Mouse (Mus musculus) heart, embryonic 13.5 days (tissue): Measurements from ENCODE around the gene Tor1aip2. TPM values are rescaled to one million over a fixed set of nuclear protein-coding genes. Genes with fewer than 3 reads are reported as not detected.
A peak's percentile ranks its signal among the peaks of the same experiment; 100 is the strongest.

Experiments used
- ATAC-seq: fragments of 200-750 bp; cut with Nextera tagmentation; 2 replicates; pipeline ENCODE4 v1.8.0; 2017; ENCODE audit warnings: moderate TSS enrichment; ENCODE audit not compliant: insufficient number of reproducible peaks, low FRiP score, low TSS enrichment; ENCODE audit errors: extremely low read depth
- H3K27ac ChIP-seq: fragments of 300-500 bp; sonication (generic); replicated peaks from 2 replicates; pipeline ENCODE4 v1.5.1; 2015; ENCODE audit warnings: moderate library complexity, mild to moderate bottlenecking, inconsistent platforms
- H3K27me3 ChIP-seq: fragments of 300-500 bp; sonication (generic); replicated peaks from 2 replicates; pipeline ENCODE4 v1.6.1; 2015; ENCODE audit warnings: mild to moderate bottlenecking, inconsistent platforms
- H3K36me3 ChIP-seq: fragments of 300-500 bp; sonication (generic); 2 replicates; pipeline ENCODE4 v1.6.1; 2015; ENCODE audit warnings: mild to moderate bottlenecking, inconsistent platforms
- H3K4me1 ChIP-seq: fragments of 300-500 bp; sonication (generic); 2 replicates; pipeline ENCODE4 v1.6.1; 2015; ENCODE audit warnings: inconsistent platforms
- H3K4me2 ChIP-seq: fragments of 300-500 bp; sonication (generic); 2 replicates; pipeline ENCODE4 v1.6.1; 2015; ENCODE audit warnings: inconsistent platforms, mild to moderate bottlenecking, moderate library complexity
- H3K4me3 ChIP-seq: fragments of 300-500 bp; sonication (generic); 2 replicates; pipeline ENCODE4 v1.5.1; 2015; ENCODE audit warnings: moderate library complexity, mild to moderate bottlenecking, inconsistent platforms
- H3K9ac ChIP-seq: fragments of 300-500 bp; sonication (generic); 2 replicates; pipeline ENCODE4 v1.6.1; 2015; ENCODE audit warnings: inconsistent platforms, mild to moderate bottlenecking, moderate library complexity
- H3K9me3 ChIP-seq: fragments of 300-500 bp; sonication (generic); 2 replicates; pipeline ENCODE4 v1.6.1; 2016; ENCODE audit warnings: inconsistent platforms
- WGBS: fragments of 180-500 bp; shearing (Covaris S2); methylation state at CpG from one replicate; pipeline ENCODE4 v1.1.7; 2015; ENCODE audit warnings: mixed read lengths; 5-methylcytosine and 5-hydroxymethylcytosine counted together
- polyA plus RNA-seq: library from polyadenylated mRNA; unstranded; fragments of >200 nt; fragmentation: Nextera tagmentation; extraction: Ambion mirVana; gene quantifications from 2 replicates; pipeline ENCODE4 v1.2.1, GENCODE M21; 2015

Gene Tor1aip2
- polyA plus RNA-seq, 1 experiment from 2014 or later = 76.6 TPM

- H3K4me1 ChIP-seq = peaks cover 29% of the 10 kb centered on the region
- H3K9ac ChIP-seq = no peak overlapping the region
- H3K4me2 ChIP-seq = no peak overlapping the region
- ATAC-seq = no peak
- 68% methylated on average over 9 of the region's 9 CpGs for WGBS
- no peak overlapping the region for H3K27ac ChIP-seq
- H3K36me3 ChIP-seq = no peaks in the 10 kb centered on the region
- H3K27me3 ChIP-seq = no peaks in the 10 kb centered on the region
- H3K4me3 ChIP-seq = no peak overlapping the region
- H3K9me3 ChIP-seq = no peaks in the 10 kb centered on the region
These were observed 75.9 kb downstream of the Tor1aip2 start for GRCm38 (mm10) chr1:156111090-156111489.

GRCm38 (mm10) chr1:156111728-156112127, 76.5 kb downstream of the Tor1aip2 start:
- Histone ChIP-seq H3K9me3 (no peaks in the 10 kb centered on the region), H3K27ac (no peak overlapping the region), H3K4me1 (peaks cover 32% of the 10 kb centered on the region), H3K4me3 (no peak overlapping the region), H3K27me3 (no peaks in the 10 kb centered on the region), H3K9ac (no peak overlapping the region), H3K4me2 (peak overlapping the region; percentile 13; the same call in 1 of the 2 replicates), H3K36me3 (no peaks in the 10 kb centered on the region)
- 34% methylated on average over 12 of the region's 12 CpGs for WGBS
- no peak for ATAC-seq

- no peaks in the 10 kb centered on the region for H3K9me3 ChIP-seq
- H3K4me1 ChIP-seq = peaks cover 35% of the 10 kb centered on the region
- H3K4me2 ChIP-seq = no peak overlapping the region
- H3K36me3 ChIP-seq = no peaks in the 10 kb centered on the region
- WGBS = 53% methylated on average over 7 of the region's 7 CpGs
- no peak overlapping the region for H3K9ac ChIP-seq
- H3K27me3 ChIP-seq = no peaks in the 10 kb centered on the region
- no peak overlapping the region for H3K27ac ChIP-seq
- H3K4me3 ChIP-seq = no peak overlapping the region
- ATAC-seq = no peak
These were observed 76.9 kb downstream of the Tor1aip2 start for GRCm38 (mm10) chr1:156112142-156112541.

- no peak overlapping the region for H3K4me3 ChIP-seq
- peaks cover 25% of the 10 kb centered on the region for H3K4me1 ChIP-seq
- no peak overlapping the region for H3K4me2 ChIP-seq
- H3K9ac ChIP-seq = no peak overlapping the region
- no peaks in the 10 kb centered on the region for H3K27me3 ChIP-seq
- 0 out of 2 replicates have a peak overlapping the region, but pooled peaks have one; percentile 12 for H3K27ac ChIP-seq
- WGBS = 51% methylated on average over 8 of the region's 8 CpGs
- no peaks in the 10 kb centered on the region for H3K36me3 ChIP-seq
- ATAC-seq = no peak
- no peaks in the 10 kb centered on the region for H3K9me3 ChIP-seq
These were observed 78.8 kb downstream of the Tor1aip2 start for GRCm38 (mm10) chr1:156113884-156114499.

- Histone ChIP-seq H3K27ac (no peak overlapping the region), H3K4me2 (no peak overlapping the region), H3K9me3 (no peaks in the 10 kb centered on the region), H3K36me3 (no peaks in the 10 kb centered on the region), H3K9ac (no peak overlapping the region), H3K4me1 (peaks cover 22% of the 10 kb centered on the region), H3K27me3 (no peaks in the 10 kb centered on the region), H3K4me3 (no peak overlapping the region)
- no peak for ATAC-seq
- WGBS = 9% methylated on average over 3 of the region's 3 CpGs
These were observed 81.6 kb downstream of the Tor1aip2 start for GRCm38 (mm10) chr1:156116770-156117169.

Other genes with a start within 250 kb of the Tor1aip2 start
- gene Qsox1, start 222.5 kb upstream of the Tor1aip2 start, polyA plus RNA-seq = 26.2 and 29.2 TPM in 2 replicates
- 7.0 and 7.9 TPM in 2 replicates for gene Cep350, start 62.1 kb upstream of the Tor1aip2 start, polyA plus RNA-seq
- gene Tor1aip1, start 1.1 kb downstream of the Tor1aip2 start, polyA plus RNA-seq = 28.4 and 32.0 TPM in 2 replicates
- gene Fam163a, start 169.6 kb downstream of the Tor1aip2 start, polyA plus RNA-seq = 2.0 and 2.5 TPM in 2 replicates